Mouse (Mus musculus) effector memory CD4-positive, alpha-beta T cell, adult 7 months (primary cell): ENCODE data around the gene Gm20683. TPM values are rescaled to one million over a fixed set of nuclear protein-coding genes. Genes with fewer than 3 reads are reported as not detected.

Experiments
- polyA plus RNA-seq: library from polyadenylated mRNA; unstranded; fragments of 100-300 nt; shearing (Covaris generic); gene quantifications from one replicate; pipeline ENCODE4 v1.2.1, GENCODE M21; 2017

The Gm20683 gene
- polyA plus RNA-seq, 1 experiment from 2014 or later = 0.46 TPM

Other genes starting within 250 kb of the Gm20683 start
- gene Gng13, start 124.6 kb downstream of the Gm20683 start, polyA plus RNA-seq = not detected
- gene Chtf18, start 114.3 kb downstream of the Gm20683 start, polyA plus RNA-seq = 5.7 TPM
- 4.0 TPM for gene Rpusd1, start 114.1 kb downstream of the Gm20683 start, polyA plus RNA-seq
- gene Mslnl, start 105.7 kb downstream of the Gm20683 start, polyA plus RNA-seq = not detected
- gene Msln, start 87.4 kb downstream of the Gm20683 start, polyA plus RNA-seq = 0.67 TPM
- gene Narfl, start 68.0 kb downstream of the Gm20683 start, polyA plus RNA-seq = 20.4 TPM
- 26.4 TPM for gene Haghl, start 56.1 kb downstream of the Gm20683 start, polyA plus RNA-seq
- 0.69 TPM for gene Ccdc78, start 55.2 kb downstream of the Gm20683 start, polyA plus RNA-seq
- gene Fam173a, start 48.9 kb downstream of the Gm20683 start, polyA plus RNA-seq = 121 TPM
- gene AC134908.4, start 46.1 kb downstream of the Gm20683 start, polyA plus RNA-seq = not detected
- gene Metrn, start 44.6 kb downstream of the Gm20683 start, polyA plus RNA-seq = 26.0 TPM
- 0.18 TPM for gene Fbxl16, start 32.7 kb downstream of the Gm20683 start, polyA plus RNA-seq
- gene Wdr24, start 18.1 kb downstream of the Gm20683 start, polyA plus RNA-seq = 24.5 TPM
- 18.4 TPM for gene Jmjd8, start 12.9 kb downstream of the Gm20683 start, polyA plus RNA-seq
- gene Stub1, start 8.4 kb downstream of the Gm20683 start, polyA plus RNA-seq = 132 TPM
- 0.55 TPM for gene Rhbdl1, start 4.5 kb downstream of the Gm20683 start, polyA plus RNA-seq
- 18.4 TPM for gene Rhot2, start 3.1 kb upstream of the Gm20683 start, polyA plus RNA-seq
- 11.1 TPM for gene Wdr90, start 19.7 kb upstream of the Gm20683 start, polyA plus RNA-seq
- 4.1 TPM for gene Mcrip2, start 27.0 kb upstream of the Gm20683 start, polyA plus RNA-seq
- gene Mettl26, start 33.3 kb upstream of the Gm20683 start, polyA plus RNA-seq = 41.4 TPM
- gene Wfikkn1, start 39.1 kb upstream of the Gm20683 start, polyA plus RNA-seq = 0.49 TPM
- gene Rab40c, start 78.0 kb upstream of the Gm20683 start, polyA plus RNA-seq = 15.3 TPM
- 44.1 TPM for gene Pigq, start 103.2 kb upstream of the Gm20683 start, polyA plus RNA-seq
- gene Nhlrc4, start 103.2 kb upstream of the Gm20683 start, polyA plus RNA-seq = not detected
- not detected for gene A930017K11Rik, start 110.8 kb upstream of the Gm20683 start, polyA plus RNA-seq
- gene Capn15, start 144.0 kb upstream of the Gm20683 start, polyA plus RNA-seq = 18.6 TPM
- 19.7 TPM for gene Rab11fip3, start 227.8 kb upstream of the Gm20683 start, polyA plus RNA-seq
- gene Decr2, start 248.6 kb upstream of the Gm20683 start, polyA plus RNA-seq = 19.8 TPM